Mouse (Mus musculus) megakaryocyte, embryonic 14.5 days (primary cell): ENCODE results near the gene Adamts9. TPM values are rescaled to one million over a fixed set of nuclear protein-coding genes. Genes with fewer than 3 reads are reported as not detected.

Experiments
- H3K27me3 ChIP-seq: replicated peaks from 2 replicates; pipeline ENCODE3; 2012; ENCODE audit warnings: inconsistent platforms
- H3K36me3 ChIP-seq: replicated peaks from 2 replicates; pipeline ENCODE3; 2012; ENCODE audit warnings: low read length, inconsistent platforms, mixed read lengths
- H3K4me1 ChIP-seq: 2 replicates; pipeline ENCODE4 v1.6.1; 2012; ENCODE audit warnings: inconsistent platforms
- H3K4me3 ChIP-seq: replicated peaks from 2 replicates; pipeline ENCODE3; 2012; ENCODE audit warnings: moderate library complexity, mild to moderate bottlenecking, inconsistent platforms
- H3K9me3 ChIP-seq: 2 replicates; pipeline ENCODE4 v1.6.1; 2012; ENCODE audit warnings: inconsistent platforms
- FLI1 ChIP-seq: IDR thresholded peaks from 2 replicates; pipeline ENCODE4 v1.6.1; 2012; ENCODE audit warnings: low read length, inconsistent platforms, mixed read lengths
- GATA1 ChIP-seq: IDR thresholded peaks from 3 replicates; pipeline ENCODE4 v1.6.1; 2012; ENCODE audit warnings: mixed read lengths, low read length, inconsistent platforms, borderline replicate concordance
- polyA plus RNA-seq: library from polyadenylated mRNA; stranded (reverse); fragments of >175 nt; gene quantifications from 2 replicates; pipeline ENCODE4 v1.2.3, GENCODE M21; 2012; ENCODE audit warnings: low replicate concordance; ENCODE audit not compliant: insufficient read depth

Gene Adamts9
- polyA plus RNA-seq, 1 experiment: not detected

- TF ChIP-seq GATA1 (no peak), FLI1 (no peak)
- no peaks in the 10 kb centered on the region for H3K4me1 ChIP-seq
- 0 out of 2 replicates have a peak, but pooled peaks cover 2% of the 10 kb centered on the region for H3K9me3 ChIP-seq
- no peak overlapping the region for H3K4me3 ChIP-seq
- no peaks in the 10 kb centered on the region for H3K36me3 ChIP-seq
- H3K27me3 ChIP-seq: no peaks in the 10 kb centered on the region
Measured at GRCm38 (mm10) chr6:92724394-92724793, 218.9 kb downstream of the Adamts9 start.

Other genes with a start within 250 kb of the Adamts9 start
- not detected in 2 replicates for gene Prickle2, start 237.3 kb downstream of the Adamts9 start, polyA plus RNA-seq
- not detected in 2 replicates for gene A730049H05Rik, start 127.0 kb downstream of the Adamts9 start, polyA plus RNA-seq
- gene Gm15737, start 74.1 kb downstream of the Adamts9 start, polyA plus RNA-seq: not detected in 2 replicates